Mouse (Mus musculus): Measurements from ENCODE around the gene Gm28308.

The Gm28308 gene

DNA sequence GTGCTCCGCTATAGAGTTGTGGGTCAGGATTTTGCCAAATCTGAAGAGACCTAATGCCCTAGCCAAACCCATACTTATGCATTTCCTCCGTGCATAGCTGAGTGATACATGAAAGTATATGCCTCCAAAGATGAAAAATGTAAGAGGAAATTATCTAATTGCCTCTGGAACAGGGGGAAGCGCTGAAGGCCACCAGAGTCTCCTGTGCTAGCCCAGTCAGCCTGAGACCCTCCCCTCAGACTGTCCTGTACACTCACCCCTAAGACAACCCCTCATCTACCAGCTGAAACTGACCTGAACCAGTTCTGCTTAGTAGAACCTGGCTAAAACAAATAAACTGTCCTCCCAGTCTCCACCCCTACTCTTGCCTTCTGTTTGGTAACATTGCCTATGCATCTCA, 32.4 kb downstream of the Gm28308 start:
- DNase-seq: no peak

DNA sequence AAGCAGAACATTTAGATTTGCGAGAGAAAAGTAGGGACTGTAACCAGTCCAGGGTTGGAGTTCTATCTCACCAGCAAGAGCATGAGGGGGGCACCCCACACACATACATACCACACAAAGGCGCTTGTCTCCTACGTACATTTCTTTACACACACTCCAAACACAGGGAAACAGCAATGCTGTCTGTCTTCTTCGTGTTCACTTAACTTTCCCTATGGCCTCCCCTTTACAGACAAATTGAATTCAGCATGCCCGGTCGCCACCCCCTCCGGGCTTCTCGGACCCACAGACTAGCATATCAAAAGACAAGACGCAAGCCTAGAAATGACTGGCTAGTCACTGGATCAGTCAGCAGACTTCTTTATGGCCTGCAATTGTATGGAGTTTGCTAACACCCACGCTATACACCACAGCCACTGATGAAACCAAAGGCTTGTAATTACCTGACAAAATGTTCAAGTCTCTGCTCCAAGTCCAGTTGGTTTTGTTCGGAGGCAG, 32.9 kb downstream of the Gm28308 start:
- no peak for DNase-seq

DNA sequence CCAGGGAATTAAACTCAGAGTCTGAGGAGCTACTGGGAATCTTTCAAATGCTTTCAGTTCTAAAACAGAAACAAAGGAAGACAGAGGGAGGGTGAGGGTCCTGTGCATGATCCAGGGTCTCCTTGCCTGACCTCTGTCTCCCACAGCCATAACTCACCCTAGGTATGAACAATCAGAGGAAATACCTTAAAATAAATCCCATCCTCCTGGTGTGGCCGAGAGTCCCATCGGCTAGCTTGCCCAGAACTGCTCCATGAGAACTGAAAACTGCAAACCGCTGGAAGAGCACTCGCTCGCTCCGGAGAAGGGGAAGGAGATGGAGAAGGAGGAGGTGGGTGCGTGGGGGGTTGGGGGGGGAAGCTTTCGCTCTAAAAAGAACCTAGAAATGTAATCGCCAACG, 33.4 kb downstream of the Gm28308 start:
- DNase-seq: no peak

DNA sequence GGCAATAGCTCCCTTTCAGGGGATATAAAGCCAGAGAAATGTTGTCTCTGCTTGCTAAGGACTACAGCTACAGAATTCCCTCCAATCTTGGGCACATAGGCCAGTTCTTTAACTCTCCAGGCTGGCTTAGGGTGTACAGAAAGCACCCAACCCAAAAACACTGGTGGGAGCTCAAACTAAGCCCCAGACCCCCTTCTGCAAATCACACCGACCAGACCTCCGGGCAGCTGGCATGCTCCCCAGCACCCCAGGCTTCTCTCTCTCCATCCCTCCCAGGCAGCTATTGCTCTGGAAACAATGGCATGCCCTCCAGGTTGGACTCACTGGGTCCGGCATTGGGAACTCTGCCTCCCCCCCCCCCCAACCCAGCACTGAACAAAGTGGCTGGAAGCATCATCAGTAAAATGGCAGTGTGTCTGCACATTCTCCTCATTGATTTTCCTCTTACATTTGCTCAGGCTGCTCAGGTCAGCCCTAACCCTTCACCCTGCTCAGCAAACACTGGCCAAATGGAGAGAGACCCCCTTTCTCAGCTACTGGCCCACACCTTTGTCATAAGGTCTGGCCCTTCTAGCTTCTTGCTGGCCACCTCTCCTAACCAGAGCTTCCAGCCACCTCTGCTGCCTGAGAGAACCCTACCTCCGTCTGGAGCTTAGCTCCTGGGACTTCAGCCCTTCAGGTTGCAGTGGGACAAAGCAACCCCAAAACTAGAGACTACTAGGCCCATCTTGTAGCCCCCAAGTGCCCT, 34.0 kb downstream of the Gm28308 start:
- no peak for DNase-seq

DNA sequence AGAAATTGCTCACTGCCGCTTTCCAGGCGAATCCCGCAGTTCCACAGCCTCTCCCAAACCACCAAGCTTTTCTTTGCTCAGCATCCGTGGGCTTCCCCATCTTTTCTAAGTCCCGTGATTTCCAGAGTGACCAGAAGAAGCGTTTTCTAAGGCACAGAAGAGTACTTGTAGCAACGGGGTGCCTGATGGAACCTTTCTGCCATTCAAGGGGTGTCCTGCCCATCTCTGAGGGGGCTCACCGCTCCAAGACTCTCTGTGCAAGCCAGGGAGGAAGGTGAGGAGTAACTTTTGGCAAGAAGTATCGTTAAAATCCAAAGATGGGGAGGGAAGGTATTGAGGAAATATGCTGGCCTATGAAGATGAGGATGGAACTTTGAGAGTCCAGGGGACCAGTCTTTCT, 35.3 kb downstream of the Gm28308 start:
- DNase-seq: no peak

DNA sequence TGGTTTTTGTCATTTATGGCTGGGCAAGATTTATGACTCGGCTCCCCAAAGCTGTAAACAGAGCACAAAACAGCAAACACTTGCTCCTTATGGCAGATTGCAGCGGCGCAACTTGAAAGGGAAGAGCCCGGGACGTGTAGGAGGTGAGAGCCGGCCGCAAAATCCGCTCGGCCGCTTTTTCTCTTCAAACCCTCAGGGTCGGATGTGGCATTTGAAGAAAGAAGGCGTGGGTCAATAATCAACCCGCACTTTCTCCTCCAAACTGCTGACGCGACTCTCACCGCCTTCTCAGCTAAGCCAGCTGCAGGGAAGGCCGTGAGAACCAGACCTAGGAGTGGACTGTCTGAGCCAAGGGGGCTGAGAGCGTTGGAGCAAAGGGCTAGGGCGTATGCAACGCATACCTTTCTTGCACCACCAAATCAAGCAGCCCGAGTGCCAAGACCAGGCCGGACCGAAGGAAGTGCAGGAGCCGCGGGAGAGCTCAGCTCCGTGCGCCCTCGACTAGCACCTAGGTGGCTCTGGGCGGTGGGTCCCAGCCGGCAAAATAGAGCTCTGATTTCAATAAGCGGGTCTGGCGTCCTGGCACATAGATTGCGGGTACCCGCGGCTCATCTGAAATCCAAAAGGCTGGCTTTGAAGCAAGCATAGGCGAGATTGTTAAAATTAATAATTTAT, 35.9 kb downstream of the Gm28308 start, which contains the start of gene 5730596B20Rik:
Gene 5730596B20Rik, plus strand, starts transcription at position 438 of the 675 bp plus-strand sequence.
- no peak for DNase-seq

DNA sequence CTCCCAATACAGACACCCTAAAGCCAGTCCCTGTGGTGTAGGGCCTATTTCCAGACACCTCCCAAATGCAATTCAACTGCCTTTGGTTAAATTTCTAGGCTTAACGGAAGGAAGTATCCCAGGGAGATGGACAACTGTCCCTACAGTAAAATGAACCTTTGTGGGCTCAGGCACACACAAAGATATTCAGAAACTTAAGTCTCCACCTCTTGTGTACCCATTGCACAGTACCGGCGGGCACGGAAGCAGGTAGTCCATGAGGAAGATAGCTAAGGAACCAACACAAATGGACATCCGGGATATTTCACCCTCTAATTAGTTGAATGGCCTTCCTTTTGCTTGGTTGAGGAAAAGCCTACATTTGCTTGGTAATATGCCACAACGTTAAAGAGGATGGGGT, 36.7 kb downstream of the Gm28308 start:
- no peak for DNase-seq

DNA sequence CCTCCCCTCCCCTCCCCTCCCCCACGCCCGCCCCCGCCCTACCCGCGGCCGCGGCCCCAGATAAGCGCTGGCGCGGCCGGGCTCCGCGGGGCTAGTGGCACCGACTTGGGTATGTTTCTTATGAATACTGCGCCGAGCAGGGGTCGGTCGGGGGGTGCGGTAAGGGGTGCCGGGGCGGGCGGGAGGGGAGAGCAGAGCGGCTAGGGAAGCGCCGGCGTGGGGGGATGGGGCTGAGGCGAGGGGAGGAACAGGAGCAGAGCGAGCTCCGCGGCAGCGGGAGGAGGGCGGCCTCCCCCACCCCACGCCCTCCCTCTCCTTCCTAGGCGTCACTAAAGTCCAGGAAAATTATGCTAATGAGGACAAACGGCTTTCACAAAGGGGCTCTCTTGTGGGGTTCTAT, 37.3 kb downstream of the Gm28308 start:
- no peak for DNase-seq

DNA sequence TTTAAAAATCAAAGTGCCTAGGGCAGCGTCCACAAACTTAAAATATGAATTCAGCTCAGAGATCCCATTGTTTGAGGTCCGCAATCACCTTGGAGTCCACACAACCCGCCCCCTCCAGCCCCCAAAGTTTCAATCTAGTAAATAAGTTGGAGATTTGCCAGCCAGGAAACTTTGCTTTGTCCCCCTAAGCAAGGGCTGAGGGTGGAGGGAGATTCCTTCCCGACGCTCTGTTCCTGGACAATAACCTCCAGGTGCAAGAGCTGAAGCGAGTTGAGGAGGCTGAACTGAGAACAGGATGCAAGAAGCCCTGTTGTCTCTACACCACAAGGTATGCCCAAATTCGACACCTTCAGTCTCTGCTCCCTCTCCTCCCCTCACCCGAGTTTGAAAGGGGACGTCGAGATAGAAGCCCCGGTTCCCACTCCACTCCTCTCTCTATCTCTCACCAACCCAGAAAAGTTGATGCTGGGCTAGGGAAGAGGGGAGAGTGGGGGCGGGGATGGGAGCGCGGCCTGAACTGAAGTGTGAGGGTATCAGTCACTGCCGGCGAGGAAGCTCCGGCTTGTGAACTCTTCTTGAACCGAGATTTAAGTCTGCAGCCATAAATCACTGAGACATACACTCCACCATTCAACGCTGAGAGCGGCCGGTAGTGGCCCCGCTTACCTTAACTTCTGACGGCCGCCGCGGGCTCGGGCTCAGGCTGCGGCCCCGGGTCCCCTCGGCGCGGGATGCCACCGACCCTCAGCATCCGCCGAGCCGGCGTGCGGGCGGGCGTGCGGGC, 38.0 kb downstream of the Gm28308 start:
- no peak for DNase-seq

DNA sequence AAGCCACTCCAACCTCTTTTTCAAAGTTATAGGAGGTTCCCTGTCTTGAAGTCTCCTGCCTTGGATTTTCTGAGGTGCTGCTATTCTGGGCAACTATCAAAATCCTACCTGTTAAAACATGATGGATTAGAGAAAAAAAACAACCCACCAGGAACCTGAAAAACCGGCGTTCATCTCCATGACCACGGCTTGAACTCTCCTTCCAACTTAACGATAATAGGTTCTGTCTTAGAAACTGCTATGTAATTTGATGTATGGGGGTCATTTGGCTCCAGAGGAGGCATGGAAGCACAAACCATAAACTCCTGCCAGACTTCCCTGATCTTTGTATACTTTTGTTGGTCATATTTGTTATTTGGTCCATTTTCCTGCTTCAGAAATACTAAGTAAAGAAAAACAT, 39.5 kb downstream of the Gm28308 start:
- DNase-seq: no peak

DNA sequence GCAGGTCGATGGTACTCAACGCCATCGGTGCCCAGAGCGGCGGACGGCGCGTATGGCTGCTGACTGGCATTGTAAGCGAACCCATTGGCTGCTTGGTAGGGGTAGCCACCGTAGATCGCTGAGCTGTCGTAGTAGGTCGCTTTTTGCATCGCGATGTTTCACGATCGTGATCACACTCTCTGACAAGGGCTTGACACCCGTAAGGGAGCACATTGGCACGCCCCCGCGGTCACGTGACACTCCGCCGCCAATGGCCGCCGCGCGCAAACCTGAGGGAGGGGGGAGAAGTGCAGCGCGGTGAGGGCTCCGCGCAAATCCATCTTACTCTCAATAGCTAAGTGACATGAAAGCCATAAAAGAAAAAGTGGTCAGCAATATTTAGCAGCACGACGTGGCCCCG, 40.6 kb downstream of the Gm28308 start:
- DNase-seq: no peak

DNA sequence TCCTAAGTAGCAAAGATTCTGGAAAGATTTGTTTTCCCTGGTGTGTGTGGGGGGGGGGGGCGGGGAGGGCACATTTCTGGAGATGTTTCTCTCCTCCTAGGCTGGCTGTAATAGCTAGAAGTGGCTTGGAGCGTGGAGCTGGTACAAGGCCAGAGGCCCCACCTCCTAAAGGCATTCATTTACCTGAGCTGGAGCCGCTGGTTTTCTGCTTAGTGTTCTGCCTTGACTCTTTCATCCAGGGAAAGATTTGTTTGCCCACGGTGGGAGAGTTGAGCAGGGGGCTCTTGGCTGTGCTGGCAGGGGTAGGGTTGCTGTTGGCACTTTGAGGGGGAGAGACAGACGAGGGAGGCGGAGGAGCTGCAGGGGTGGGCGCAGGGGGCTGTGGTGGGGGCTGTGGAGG, 41.2 kb downstream of the Gm28308 start:
- no peak for DNase-seq

DNA sequence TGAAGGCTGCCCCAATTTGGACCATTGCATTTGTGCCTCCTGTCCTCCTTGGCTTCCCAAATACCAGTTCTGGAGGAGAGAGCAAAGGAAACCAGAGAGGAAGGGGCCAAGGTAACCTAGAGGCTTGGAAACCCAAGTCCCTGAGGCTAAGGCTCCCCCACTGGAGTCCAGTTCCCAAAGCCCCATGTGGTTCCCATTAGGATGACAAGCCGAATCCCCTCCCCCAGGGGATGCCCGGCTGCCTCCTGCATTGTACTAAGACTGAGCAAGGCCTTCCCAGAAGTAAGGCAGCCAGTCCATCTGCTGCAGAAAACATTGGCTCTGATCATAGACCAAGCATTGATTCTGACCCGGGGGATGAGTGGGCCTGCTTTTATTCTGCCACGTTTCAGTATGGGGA, 41.8 kb downstream of the Gm28308 start:
- DNase-seq: no peak

DNA sequence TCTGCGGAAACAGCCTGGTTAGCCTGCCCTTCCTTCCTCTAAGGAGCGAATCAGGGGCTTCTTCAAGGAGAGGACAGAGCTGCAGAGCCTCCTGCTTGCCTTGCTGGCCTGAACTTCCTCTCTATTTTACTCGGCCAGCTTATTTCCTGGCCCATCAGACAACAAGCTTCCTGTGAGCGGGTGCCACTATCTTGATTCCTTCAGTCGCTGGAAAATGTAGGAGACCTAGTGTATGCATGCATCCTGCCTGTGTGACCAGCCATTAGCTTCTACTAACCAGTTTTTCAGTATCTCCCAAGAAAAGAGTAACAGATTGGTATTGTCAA, 42.3 kb downstream of the Gm28308 start:
- no peak for DNase-seq

DNA sequence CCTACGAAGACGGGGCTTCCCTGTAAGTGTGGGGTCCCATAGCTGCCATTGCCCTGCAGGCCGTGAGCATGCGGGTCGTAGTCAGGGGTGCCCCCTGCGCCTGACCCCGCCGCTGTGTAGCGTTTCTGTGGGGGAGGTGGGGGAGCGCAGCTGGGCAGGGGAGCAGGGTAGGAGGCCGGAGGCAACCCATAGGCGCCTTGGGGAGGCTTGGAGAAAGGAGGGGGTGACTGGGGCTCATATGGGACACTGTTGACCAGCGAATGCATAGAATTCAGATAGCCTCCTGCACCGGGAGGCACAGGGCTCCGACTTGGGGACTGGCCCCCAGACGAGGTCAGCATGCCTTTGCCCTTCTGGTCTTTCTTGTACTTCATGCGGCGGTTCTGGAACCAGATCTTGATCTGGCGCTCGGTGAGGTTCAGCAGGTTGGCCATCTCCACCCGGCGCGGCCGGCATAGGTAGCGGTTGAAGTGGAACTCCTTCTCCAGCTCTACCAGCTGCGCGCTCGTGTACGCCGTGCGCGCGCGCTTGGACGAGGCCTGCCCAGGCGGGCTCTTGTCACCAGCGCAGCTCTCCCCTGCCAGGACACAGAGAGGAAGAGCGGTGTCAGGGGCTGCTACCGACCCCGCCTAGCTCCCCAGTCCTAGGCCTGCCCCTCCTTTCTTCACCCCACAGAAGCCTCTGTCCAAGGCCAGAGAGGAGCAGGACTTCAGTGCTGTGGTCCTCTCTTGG, 42.8 kb downstream of the Gm28308 start:
- no peak for DNase-seq

DNA sequence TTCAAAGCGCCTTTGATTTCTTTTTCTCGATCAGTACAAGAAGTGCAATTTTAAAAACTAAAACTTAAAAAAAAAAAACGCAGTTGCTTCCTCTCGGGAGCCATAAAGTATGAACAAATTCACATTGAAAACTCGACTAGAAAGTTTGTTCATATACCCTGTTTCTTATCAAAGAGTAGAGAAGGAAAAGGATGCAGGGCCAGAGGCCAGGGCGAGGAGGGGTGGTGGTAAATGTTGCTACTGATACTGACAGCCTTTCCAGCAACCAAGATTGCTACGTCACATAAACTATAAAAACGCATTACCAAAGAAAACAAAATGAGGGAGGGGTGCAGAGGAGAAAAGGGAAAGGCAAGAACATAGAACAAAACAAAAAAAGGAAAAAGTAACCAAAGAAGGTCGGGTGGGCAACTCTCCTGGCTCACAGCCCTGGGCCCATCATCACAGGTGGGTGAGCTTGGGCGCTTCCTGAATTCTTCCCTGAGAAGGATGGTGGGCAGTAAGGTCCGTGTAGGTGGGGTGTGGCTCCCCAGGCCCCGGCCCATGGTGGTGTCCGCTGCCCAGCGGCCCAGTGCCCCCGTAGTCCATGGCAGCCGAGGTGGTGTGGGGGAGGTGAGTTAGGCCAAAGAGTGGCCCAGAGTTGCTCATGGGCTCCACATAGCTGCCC, 43.5 kb downstream of the Gm28308 start:
- DNase-seq: no peak

DNA sequence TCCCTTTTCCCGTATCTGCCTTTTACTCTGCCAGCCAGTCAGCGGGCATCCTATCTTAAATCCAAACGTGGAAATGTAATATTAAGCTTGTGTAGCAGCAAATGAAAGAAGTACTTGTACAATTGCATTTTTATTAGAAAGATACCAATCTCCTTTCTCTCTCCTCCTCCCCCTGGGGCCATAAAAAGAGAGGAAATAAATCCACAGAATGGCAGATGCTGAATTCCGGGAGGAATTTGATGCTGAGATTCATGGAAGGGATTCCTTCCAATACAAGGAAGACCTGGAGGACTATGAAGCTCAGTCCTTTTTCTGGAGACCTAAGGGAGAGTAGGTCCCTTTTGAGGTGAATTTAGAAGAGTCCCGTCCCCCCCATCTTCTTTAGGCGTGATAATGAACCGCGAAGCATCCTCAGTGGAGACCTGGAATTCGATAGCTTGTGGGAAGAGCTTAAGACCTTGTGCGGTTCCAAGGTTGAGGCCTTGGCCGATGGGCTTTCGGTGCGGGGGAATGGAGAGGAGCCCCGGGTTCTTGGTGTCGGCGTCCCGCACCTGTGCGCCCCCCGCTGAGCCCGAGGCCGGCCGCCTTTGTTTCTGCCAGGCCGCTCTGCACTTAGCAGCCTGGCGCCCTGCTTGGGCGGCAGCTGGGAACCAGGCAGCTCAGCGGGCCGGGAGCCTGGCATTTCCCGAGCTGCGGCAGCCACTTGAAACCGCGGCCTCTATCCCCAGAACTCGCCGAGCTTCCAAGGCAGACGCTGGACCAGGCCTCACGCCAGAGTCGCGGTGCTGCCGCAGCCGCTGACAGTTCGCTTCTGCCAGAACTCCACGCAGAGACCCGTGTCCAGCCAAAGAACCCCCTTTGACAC, 44.7 kb downstream of the Gm28308 start:
- no peak for DNase-seq

DNA sequence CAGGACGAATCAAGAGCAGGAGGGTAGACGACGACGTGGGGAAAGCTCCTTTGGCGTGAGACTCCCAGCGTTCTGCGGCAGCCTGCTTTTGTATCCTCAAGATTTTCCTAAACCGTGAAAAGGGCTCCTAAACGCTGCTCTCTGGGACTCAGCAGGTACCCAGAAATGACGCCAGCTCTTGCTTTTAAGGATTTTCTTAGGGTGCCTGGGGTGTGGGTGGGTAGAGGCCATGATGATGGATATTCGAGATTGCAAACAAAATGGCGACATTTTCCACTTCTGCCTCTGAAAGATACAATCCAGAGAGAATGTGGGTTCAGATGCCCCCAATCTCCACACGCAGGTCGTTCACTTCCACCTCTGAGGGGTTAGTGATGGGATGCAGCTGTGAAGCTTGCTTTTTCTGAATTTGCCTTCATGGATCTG, 45.4 kb downstream of the Gm28308 start:
- DNase-seq: no peak

DNA sequence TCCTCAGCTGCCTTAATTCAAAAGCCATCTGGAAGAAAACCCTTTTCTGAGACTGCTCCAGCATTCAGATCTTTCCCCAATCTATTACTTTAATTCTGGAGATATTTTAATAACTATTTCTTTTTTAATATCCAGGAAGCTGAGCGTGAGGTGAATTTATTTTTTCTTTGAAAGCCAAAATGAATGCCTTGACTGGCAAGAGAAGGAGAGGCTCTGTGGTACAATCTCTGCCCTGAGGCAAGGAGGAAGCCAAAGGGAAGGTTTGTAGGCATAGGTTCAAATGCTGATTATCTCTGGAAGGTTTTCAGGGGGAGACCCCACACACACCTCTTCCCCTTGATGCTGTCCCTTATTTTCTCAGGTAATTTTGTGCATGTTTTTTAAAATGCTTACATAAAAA, 46.0 kb downstream of the Gm28308 start:
- DNase-seq: no peak

DNA sequence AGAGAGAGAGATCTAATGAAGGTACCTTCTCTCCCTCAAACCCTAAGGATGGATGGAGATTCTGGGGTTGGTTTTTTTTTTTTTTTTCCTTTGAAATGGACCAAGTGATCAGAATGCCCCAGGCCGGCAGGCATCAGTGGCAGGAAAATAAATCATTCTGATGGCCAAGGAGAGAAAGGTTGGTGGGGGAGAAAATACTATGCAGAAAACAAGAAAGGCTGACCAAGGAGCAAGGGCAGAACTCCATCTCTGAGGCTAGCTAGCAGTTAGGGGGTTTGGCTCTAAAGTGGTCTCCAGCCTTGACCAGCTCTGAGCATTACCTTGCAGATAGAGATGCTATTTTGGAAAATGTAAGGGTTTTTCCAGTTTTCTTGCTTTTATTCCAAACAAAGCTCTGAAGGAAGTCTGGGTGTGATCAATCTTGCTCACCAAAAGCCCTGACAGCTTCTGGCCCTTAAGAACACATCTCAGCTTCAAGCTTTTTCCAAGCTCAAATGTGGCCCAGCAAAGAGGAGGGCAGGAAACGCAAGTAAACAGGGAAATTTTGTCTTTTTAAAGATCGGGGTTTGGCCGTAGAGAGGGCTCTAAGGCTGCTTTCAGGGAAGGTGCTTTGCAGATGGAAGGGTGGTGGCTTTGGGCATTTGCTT, 46.6 kb downstream of the Gm28308 start:
- no peak for DNase-seq
